Mouse (Mus musculus): ENCODE data around the gene Rdh5. TPM values are rescaled to one million over a fixed set of nuclear protein-coding genes. Genes with fewer than 3 reads are reported as not detected.

The Rdh5 gene
- total and polyA plus RNA-seq, 3 experiments: 11.2 to 24.3 (median 15.9) TPM

Other genes starting within 250 kb of the Rdh5 start
- 10 to 100 TPM; 29.2 to 32.7 TPM for gene Suox, start 248.8 kb downstream of the Rdh5 start, total RNA-seq (2021)
- gene Suox, start 248.8 kb downstream of the Rdh5 start, polyA plus RNA-seq (2012; rRNA removed): 10.2 and 10.8 TPM in 2 replicates
- 100 to 1,000 TPM; 112 to 127 TPM for gene Rab5b, start 226.6 kb downstream of the Rdh5 start, total RNA-seq (2021)
- gene Rab5b, start 226.6 kb downstream of the Rdh5 start, polyA plus RNA-seq (2012; rRNA removed): 46.5 and 69.5 TPM in 2 replicates
- 1 to 10 TPM in 1 of 2 experiments, under 1 TPM in 1; 0.86 to 1.0 TPM for gene Pmel, start 218.7 kb downstream of the Rdh5 start, total RNA-seq (2021)
- 0.30 and 0.76 TPM in 2 replicates for gene Pmel, start 218.7 kb downstream of the Rdh5 start, polyA plus RNA-seq (2012; rRNA removed)
- gene Cdk2, start 217.9 kb downstream of the Rdh5 start, total RNA-seq (2021): 10 to 100 TPM; 12.6 to 16.2 TPM
- 10.5 and 10.7 TPM in 2 replicates for gene Cdk2, start 217.9 kb downstream of the Rdh5 start, polyA plus RNA-seq (2012; rRNA removed)
- 10 to 100 TPM; 11.4 to 26.1 TPM for gene Dgka, start 178.0 kb downstream of the Rdh5 start, total RNA-seq (2021)
- gene Dgka, start 178.0 kb downstream of the Rdh5 start, polyA plus RNA-seq (2012; rRNA removed): 10.5 and 11.0 TPM in 2 replicates
- gene Pym1, start 175.0 kb downstream of the Rdh5 start, total RNA-seq (2021): 10 to 100 TPM; 22.9 to 26.5 TPM
- 11.5 and 15.5 TPM in 2 replicates for gene Pym1, start 175.0 kb downstream of the Rdh5 start, polyA plus RNA-seq (2012; rRNA removed)
- 10 to 100 TPM; 35.8 to 64.4 TPM for gene Mmp19, start 132.0 kb downstream of the Rdh5 start, total RNA-seq (2021)
- 16.0 and 16.8 TPM in 2 replicates for gene Mmp19, start 132.0 kb downstream of the Rdh5 start, polyA plus RNA-seq (2012; rRNA removed)
- gene Dnajc14, start 118.8 kb downstream of the Rdh5 start, total RNA-seq (2021): 10 to 100 TPM; 61.8 to 77.2 TPM
- 7.1 and 10.6 TPM in 2 replicates for gene Dnajc14, start 118.8 kb downstream of the Rdh5 start, polyA plus RNA-seq (2012; rRNA removed)
- gene Tmem198b, start 118.5 kb downstream of the Rdh5 start, total RNA-seq (2021): 1 to 10 TPM; 6.7 to 9.4 TPM
- 15.6 and 18.0 TPM in 2 replicates for gene Tmem198b, start 118.5 kb downstream of the Rdh5 start, polyA plus RNA-seq (2012; rRNA removed)
- 10 to 100 TPM; 52.7 to 55.8 TPM for gene Sarnp, start 105.6 kb downstream of the Rdh5 start, total RNA-seq (2021)
- 1.3 and 1.5 TPM in 2 replicates for gene Sarnp, start 105.6 kb downstream of the Rdh5 start, polyA plus RNA-seq (2012; rRNA removed)
- gene Ormdl2, start 101.2 kb downstream of the Rdh5 start, total RNA-seq (2021): 10 to 100 TPM; 52.3 to 64.8 TPM
- 29.4 and 36.8 TPM in 2 replicates for gene Ormdl2, start 101.2 kb downstream of the Rdh5 start, polyA plus RNA-seq (2012; rRNA removed)
- gene Gdf11, start 31.2 kb downstream of the Rdh5 start, total RNA-seq (2021): 1 to 10 TPM; 1.8 to 2.3 TPM
- 0.55 and 0.99 TPM in 2 replicates for gene Gdf11, start 31.2 kb downstream of the Rdh5 start, polyA plus RNA-seq (2012; rRNA removed)
- 100 to 1,000 TPM; 279 to 433 TPM for gene Cd63, start 21.9 kb downstream of the Rdh5 start, total RNA-seq (2021)
- gene Cd63, start 21.9 kb downstream of the Rdh5 start, polyA plus RNA-seq (2012; rRNA removed): 38.2 and 44.2 TPM in 2 replicates
- 100 to 1,000 TPM; 174 to 223 TPM for gene Bloc1s1, start 1.1 kb upstream of the Rdh5 start, total RNA-seq (2021)
- gene Bloc1s1, start 1.1 kb upstream of the Rdh5 start, polyA plus RNA-seq (2012; rRNA removed): 99.2 and 115 TPM in 2 replicates
- gene Itga7, start 10.9 kb upstream of the Rdh5 start, total RNA-seq (2021): 10 to 100 TPM in 1 of 2 experiments, 1 to 10 TPM in 1; 8.4 to 25.6 TPM
- 19.6 and 32.5 TPM in 2 replicates for gene Itga7, start 10.9 kb upstream of the Rdh5 start, polyA plus RNA-seq (2012; rRNA removed)
- gene Mettl7b, start 38.1 kb upstream of the Rdh5 start, total RNA-seq (2021): 1 to 10 TPM in 1 of 2 experiments, under 1 TPM in 1; 0.79 to 3.5 TPM
- gene Mettl7b, start 38.1 kb upstream of the Rdh5 start, polyA plus RNA-seq (2012; rRNA removed): 0.52 and 0.97 TPM in 2 replicates
- gene Olfr9, start 66.5 kb upstream of the Rdh5 start, total RNA-seq (2021): not detected
- not detected in 2 replicates for gene Olfr9, start 66.5 kb upstream of the Rdh5 start, polyA plus RNA-seq (2012; rRNA removed)
- gene Olfr763, start 87.9 kb upstream of the Rdh5 start, total RNA-seq (2021): not detected
- gene Olfr763, start 87.9 kb upstream of the Rdh5 start, polyA plus RNA-seq (2012; rRNA removed): not detected in 2 replicates
- not detected for gene Olfr764-ps1, start 117.0 kb upstream of the Rdh5 start, total RNA-seq (2021)
- not detected in 2 replicates for gene Olfr764-ps1, start 117.0 kb upstream of the Rdh5 start, polyA plus RNA-seq (2012; rRNA removed)
- not detected for gene Olfr765, start 127.1 kb upstream of the Rdh5 start, total RNA-seq (2021)
- not detected in 2 replicates for gene Olfr765, start 127.1 kb upstream of the Rdh5 start, polyA plus RNA-seq (2012; rRNA removed)
- not detected for gene Olfr766-ps1, start 146.1 kb upstream of the Rdh5 start, total RNA-seq (2021)
- not detected in 2 replicates for gene Olfr766-ps1, start 146.1 kb upstream of the Rdh5 start, polyA plus RNA-seq (2012; rRNA removed)
- not detected for gene Olfr767, start 160.0 kb upstream of the Rdh5 start, total RNA-seq (2021)
- gene Olfr767, start 160.0 kb upstream of the Rdh5 start, polyA plus RNA-seq (2012; rRNA removed): not detected in 2 replicates
- gene Olfr768, start 176.5 kb upstream of the Rdh5 start, total RNA-seq (2021): not detected
- not detected in 2 replicates for gene Olfr768, start 176.5 kb upstream of the Rdh5 start, polyA plus RNA-seq (2012; rRNA removed)
- not detected for gene Olfr769, start 195.0 kb upstream of the Rdh5 start, total RNA-seq (2021)
- not detected in 2 replicates for gene Olfr769, start 195.0 kb upstream of the Rdh5 start, polyA plus RNA-seq (2012; rRNA removed)
- gene Olfr770, start 216.1 kb upstream of the Rdh5 start, total RNA-seq (2021): not detected
- gene Olfr770, start 216.1 kb upstream of the Rdh5 start, polyA plus RNA-seq (2012; rRNA removed): not detected in 2 replicates
- gene Olfr771, start 241.9 kb upstream of the Rdh5 start, total RNA-seq (2021): not detected
- not detected in 2 replicates for gene Olfr771, start 241.9 kb upstream of the Rdh5 start, polyA plus RNA-seq (2012; rRNA removed)

Measured in adrenal gland, adult 2 months (tissue).